Mouse (Mus musculus) G1E (cell line): ENCODE data around the gene Sytl5. TPM values are rescaled to one million over a fixed set of nuclear protein-coding genes. Genes with fewer than 3 reads are reported as not detected.

Source experiments
- ATAC-seq: 2 replicates; pipeline ENCODE4 v1.8.0; 2016; ENCODE audit warnings: mild to moderate bottlenecking; ENCODE audit not compliant: insufficient number of reproducible peaks, poor library complexity, low FRiP score, severe bottlenecking; ENCODE audit errors: extremely low read depth
- DNase-seq: peaks from one replicate; pipeline ENCODE4 v3.0.0; 2012; ENCODE audit warnings: low spot score
- H3K27me3 ChIP-seq: 2 replicates; pipeline ENCODE4 v1.6.1; 2012; ENCODE audit warnings: mild to moderate bottlenecking, low read length, inconsistent platforms; ENCODE audit not compliant: insufficient read depth
- H3K36me3 ChIP-seq: replicated peaks from 2 replicates; pipeline ENCODE3; 2012; ENCODE audit warnings: mild to moderate bottlenecking, inconsistent platforms
- H3K4me1 ChIP-seq: 2 replicates; pipeline ENCODE4 v1.6.1; 2012; ENCODE audit warnings: low read depth, low read length, inconsistent platforms, mixed read lengths; ENCODE audit not compliant: insufficient read depth
- H3K4me3 ChIP-seq: 2 replicates; pipeline ENCODE4 v1.5.1; 2012; ENCODE audit warnings: low read depth, mild to moderate bottlenecking, inconsistent platforms, low read length, moderate library complexity, mixed read lengths
- H3K9me3 ChIP-seq: replicated peaks from 2 replicates; pipeline ENCODE4 v1.6.1; 2012; ENCODE audit warnings: inconsistent platforms
- CTCF ChIP-seq: IDR thresholded peaks from 2 replicates; pipeline ENCODE4 v1.5.1; 2012; ENCODE audit warnings: low read depth, low read length, inconsistent platforms, mixed read lengths
- GATA1 ChIP-seq: IDR thresholded peaks from 2 replicates; pipeline ENCODE4 v1.6.1; 2012; ENCODE audit warnings: borderline replicate concordance, low read length, inconsistent platforms, mixed read lengths
- GATA2 ChIP-seq: IDR thresholded peaks from 2 replicates; pipeline ENCODE4 v1.6.1; 2012; ENCODE audit warnings: low read depth, low read length, inconsistent platforms, borderline replicate concordance
- POLR2AphosphoS5 ChIP-seq: IDR thresholded peaks from 2 replicates; pipeline ENCODE4 v1.6.1; 2012; ENCODE audit warnings: low read depth, low read length, inconsistent platforms; ENCODE audit not compliant: insufficient replicate concordance
- TAL1 ChIP-seq: conservative IDR thresholded peaks from 2 replicates; pipeline ENCODE4 v1.6.1; 2012; ENCODE audit warnings: low read depth, low read length, inconsistent platforms, mixed read lengths
- polyA plus RNA-seq: library from polyadenylated mRNA; stranded (reverse); fragments of >175 nt; gene quantifications from 2 replicates; pipeline ENCODE4 v1.2.3, GENCODE M21; 2012
- total RNA-seq, 2 experiments: library from RNA; stranded (forward) in 1 of 2; stranded (reverse) in 1 of 2; fragments of 200-1000 nt in 1 of 2; fragments of >200 nt in 1 of 2; fragmentation: Nextera tagmentation in 1 of 2; gene quantifications; 2 replicates each; pipeline ENCODE4 v1.2.3; 2014 to 2017

The Sytl5 gene
- total and polyA plus RNA-seq, 3 experiments, result 0.64 to 53.1 (median 8.7) TPM

DNA sequence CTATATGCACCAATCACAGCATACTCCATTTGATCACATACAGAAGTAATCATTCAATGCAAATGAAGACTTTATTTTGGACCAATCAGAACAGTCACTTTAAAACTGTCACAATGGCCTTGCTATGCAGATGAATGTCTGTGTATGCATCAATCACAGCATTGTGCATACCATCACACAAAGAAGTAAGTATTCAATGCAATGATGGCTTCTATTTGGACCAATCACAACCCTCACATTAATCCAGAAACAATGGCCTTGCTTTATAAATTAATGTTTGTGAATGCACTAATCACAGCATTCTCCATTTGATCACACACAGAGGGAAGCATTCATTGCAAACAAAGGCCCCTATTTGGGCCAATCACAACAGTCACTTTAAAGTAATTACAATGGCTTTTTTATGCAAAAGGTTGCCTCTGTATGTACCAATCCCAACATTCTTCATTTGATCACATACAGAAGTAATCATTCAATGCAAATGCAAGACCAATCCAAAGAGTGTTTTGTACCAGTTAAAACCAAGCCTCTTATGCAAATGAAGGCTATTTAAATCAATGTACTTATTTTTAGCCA, 98.8 kb downstream of the Sytl5 start:
- no peaks in the 10 kb centered on the region for H3K36me3 ChIP-seq
- DNase-seq (no peak), ATAC-seq (no peak)
- H3K4me1 ChIP-seq, result no peaks in the 10 kb centered on the region
- H3K27me3 ChIP-seq, result no peaks in the 10 kb centered on the region
- no peaks in the 10 kb centered on the region for H3K9me3 ChIP-seq
- TF ChIP-seq TAL1 (no peak), POLR2AphosphoS5 (no peak), GATA2 (no peak), CTCF (no peak), GATA1 (no peak)
- H3K4me3 ChIP-seq, result no peak overlapping the region

DNA sequence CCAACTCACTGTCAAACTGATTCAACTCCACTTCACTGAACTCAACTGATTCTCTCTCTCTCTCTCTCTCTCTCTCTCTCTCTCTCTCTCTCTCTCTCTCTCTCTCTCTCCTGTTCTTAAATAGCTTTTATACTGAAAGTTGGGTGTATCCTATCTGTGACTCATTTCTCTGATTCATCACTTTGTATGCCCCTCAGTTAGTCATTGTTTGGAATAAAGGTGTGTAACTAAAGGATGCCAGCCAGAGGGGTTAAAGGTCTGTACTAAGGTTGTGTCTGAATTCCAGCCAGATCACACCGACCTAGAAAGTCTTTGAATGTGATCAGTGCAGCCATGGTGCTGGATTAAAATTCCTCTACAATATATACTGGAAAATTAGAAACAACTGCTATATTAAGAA, 115.3 kb downstream of the Sytl5 start:
- DNase-seq (no peak), ATAC-seq (no peak)
- Histone ChIP-seq H3K36me3 (peaks cover 2% of the 10 kb centered on the region), H3K4me3 (no peak overlapping the region), H3K27me3 (no peaks in the 10 kb centered on the region), H3K9me3 (no peaks in the 10 kb centered on the region), H3K4me1 (no peaks in the 10 kb centered on the region)
- TF ChIP-seq GATA1, result no peak
- TF ChIP-seq GATA2, result no peak

DNA sequence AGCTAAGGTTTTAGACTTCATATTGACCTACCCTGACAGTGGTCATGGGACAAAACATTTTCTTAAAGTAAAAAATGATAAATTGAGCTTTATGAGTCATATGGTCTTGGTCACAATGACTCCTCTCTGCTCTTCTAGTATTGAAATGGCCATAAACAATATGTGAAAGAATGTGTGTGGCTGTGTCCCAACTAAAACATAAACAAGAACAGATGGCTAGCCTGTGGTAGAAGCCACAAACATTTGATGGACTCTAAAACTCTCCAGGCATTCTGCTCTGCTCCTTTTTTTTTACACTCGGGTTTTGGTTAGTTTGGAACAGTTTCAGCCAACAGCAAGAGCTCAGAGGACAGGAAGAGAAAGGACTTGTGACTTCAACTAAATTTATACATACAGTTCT, 120.5 kb downstream of the Sytl5 start:
- H3K36me3 ChIP-seq, result no peaks in the 10 kb centered on the region
- no peak overlapping the region for H3K4me3 ChIP-seq
- ATAC-seq (no peak), DNase-seq (no peak)
- H3K27me3 ChIP-seq, result no peaks in the 10 kb centered on the region
- H3K9me3 ChIP-seq, result no peaks in the 10 kb centered on the region
- no peak for TF ChIP-seq GATA2
- no peak for TF ChIP-seq POLR2AphosphoS5
- no peak for TF ChIP-seq CTCF
- TF ChIP-seq TAL1, result no peak
- no peak for TF ChIP-seq GATA1
- no peaks in the 10 kb centered on the region for H3K4me1 ChIP-seq

DNA sequence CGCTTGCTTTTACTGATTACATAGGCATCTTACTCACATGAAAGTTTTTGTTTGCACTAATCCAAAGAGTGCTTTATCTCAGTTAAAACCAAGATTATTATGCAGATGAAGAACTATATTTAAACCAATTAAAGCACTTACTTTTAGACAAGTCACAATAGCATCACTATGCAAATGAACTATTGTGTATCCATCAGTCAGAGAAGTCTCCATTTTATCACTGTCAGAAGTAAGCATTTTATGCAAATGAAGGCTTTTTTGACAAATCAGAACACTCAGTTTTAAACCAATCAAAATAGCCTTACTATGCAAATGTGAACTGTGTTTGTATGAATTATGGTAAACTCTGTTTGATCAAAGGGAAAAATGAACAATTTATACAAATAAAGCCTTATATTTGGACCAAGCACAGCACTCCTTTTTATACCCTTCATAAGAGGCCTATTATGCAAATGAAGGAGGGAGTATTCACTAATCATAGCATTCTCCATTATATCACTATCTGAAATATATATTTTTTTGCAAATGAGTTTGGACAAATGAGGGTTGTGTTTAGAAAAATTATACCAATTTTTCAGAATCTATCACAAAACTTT, 122.4 kb downstream of the Sytl5 start:
- Histone ChIP-seq H3K27me3 (no peaks in the 10 kb centered on the region), H3K4me3 (no peak overlapping the region), H3K36me3 (no peaks in the 10 kb centered on the region), H3K4me1 (no peaks in the 10 kb centered on the region), H3K9me3 (no peaks in the 10 kb centered on the region)
- ATAC-seq (no peak), DNase-seq (no peak)
- no peak for TF ChIP-seq CTCF
- no peak for TF ChIP-seq GATA2
- no peak for TF ChIP-seq TAL1
- no peak for TF ChIP-seq POLR2AphosphoS5
- no peak for TF ChIP-seq GATA1

DNA sequence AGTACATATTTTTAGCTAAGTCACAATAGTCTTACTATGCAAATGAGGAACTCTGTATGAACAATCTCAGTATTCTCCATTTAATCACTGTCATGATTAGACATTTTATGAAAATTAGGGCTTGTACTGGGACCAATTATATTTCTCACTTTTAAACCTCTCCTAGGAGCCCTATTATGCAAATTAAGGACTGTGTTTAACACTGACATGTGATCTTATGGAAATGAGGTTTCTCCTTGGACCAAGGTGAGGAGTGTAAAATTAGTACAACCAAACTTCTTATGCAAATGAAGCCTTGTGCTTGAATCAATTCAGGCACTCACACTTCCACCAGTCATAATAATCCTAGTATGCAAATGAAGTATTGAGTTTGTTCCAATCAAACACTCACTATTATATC, 124.8 kb downstream of the Sytl5 start:
- no peak for ATAC-seq
- H3K4me3 ChIP-seq, result no peak overlapping the region
- no peak for DNase-seq
- H3K9me3 ChIP-seq, result no peaks in the 10 kb centered on the region
- H3K27me3 ChIP-seq, result no peaks in the 10 kb centered on the region
- H3K36me3 ChIP-seq, result no peaks in the 10 kb centered on the region
- no peak for TF ChIP-seq GATA1
- TF ChIP-seq CTCF, result no peak
- no peak for TF ChIP-seq TAL1
- no peak for TF ChIP-seq POLR2AphosphoS5
- no peak for TF ChIP-seq GATA2
- no peaks in the 10 kb centered on the region for H3K4me1 ChIP-seq

DNA sequence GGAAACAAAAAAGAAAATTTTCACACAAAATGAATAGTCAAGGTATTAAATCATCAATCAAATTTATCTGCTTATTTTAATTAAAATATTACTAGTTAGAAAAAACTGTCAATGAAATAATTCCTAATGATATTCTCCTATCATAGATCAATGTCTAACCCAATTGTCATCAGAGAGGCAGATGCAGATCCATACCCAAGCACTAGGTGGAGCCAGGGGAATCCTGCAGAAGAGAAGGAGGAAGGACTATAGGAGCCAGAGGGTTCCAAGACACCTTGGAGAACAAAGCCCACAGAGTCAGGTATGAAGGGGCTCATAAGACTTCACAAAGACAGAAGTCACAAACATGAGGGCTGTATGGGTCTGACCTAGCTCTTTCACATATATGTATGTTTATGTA, 149.2 kb downstream of the Sytl5 start:
- TF ChIP-seq TAL1, result no peak
- TF ChIP-seq POLR2AphosphoS5, result no peak
- TF ChIP-seq GATA1, result no peak
- TF ChIP-seq CTCF, result no peak
- no peak for TF ChIP-seq GATA2
- no peak overlapping the region for H3K4me3 ChIP-seq
- no peaks in the 10 kb centered on the region for H3K4me1 ChIP-seq
- H3K9me3 ChIP-seq, result no peaks in the 10 kb centered on the region
- H3K27me3 ChIP-seq, result no peaks in the 10 kb centered on the region
- ATAC-seq, result no peak
- no peak for DNase-seq
- no peaks in the 10 kb centered on the region for H3K36me3 ChIP-seq

Other genes starting within 250 kb of the Sytl5 start
- 112 and 125 TPM in 2 replicates for gene Dynlt3, start 222.6 kb upstream of the Sytl5 start, total RNA-seq (2014; fragmentation: Nextera tagmentation)
- 131 and 136 TPM in 2 replicates for gene Dynlt3, start 222.6 kb upstream of the Sytl5 start, total RNA-seq (2017)
- 1.5 and 2.5 TPM in 2 replicates for gene Dynlt3, start 222.6 kb upstream of the Sytl5 start, polyA plus RNA-seq
- gene Hypm, start 38.7 kb upstream of the Sytl5 start, total RNA-seq (2014; fragmentation: Nextera tagmentation), result not detected in 2 replicates
- 0.33 TPM in 1 of 2 replicates, not detected in the other for gene Hypm, start 38.7 kb upstream of the Sytl5 start, total RNA-seq (2017)
- not detected in 2 replicates for gene Hypm, start 38.7 kb upstream of the Sytl5 start, polyA plus RNA-seq
- 5.9 TPM in 1 of 2 replicates, not detected in the other for gene H2al3, start 35.9 kb upstream of the Sytl5 start, total RNA-seq (2014; fragmentation: Nextera tagmentation)
- 0.29 TPM in 1 of 2 replicates, not detected in the other for gene H2al3, start 35.9 kb upstream of the Sytl5 start, total RNA-seq (2017)
- gene H2al3, start 35.9 kb upstream of the Sytl5 start, polyA plus RNA-seq, result not detected in 2 replicates
- gene Srpx, start 232.1 kb downstream of the Sytl5 start, total RNA-seq (2014; fragmentation: Nextera tagmentation), result not detected in 2 replicates
- not detected in 2 replicates for gene Srpx, start 232.1 kb downstream of the Sytl5 start, total RNA-seq (2017)
- not detected in 2 replicates for gene Srpx, start 232.1 kb downstream of the Sytl5 start, polyA plus RNA-seq